Mouse (Mus musculus) forebrain, embryonic 16.5 days (tissue): Measurements from ENCODE around the gene Larp1b. TPM values are rescaled to one million over a fixed set of nuclear protein-coding genes. Genes with fewer than 3 reads are reported as not detected.

Experiments used
- ATAC-seq: fragments of 200-750 bp; cut with Nextera tagmentation; 2 replicates; pipeline ENCODE4 v1.8.0; 2017; ENCODE audit warnings: mild to moderate bottlenecking, moderate library complexity
- H3K27ac ChIP-seq: fragments of 300-500 bp; sonication (generic); 2 replicates; pipeline ENCODE4 v1.5.1; 2014; ENCODE audit warnings: low read length, control low read depth
- H3K27me3 ChIP-seq: fragments of 300-500 bp; sonication (generic); replicated peaks from 2 replicates; pipeline ENCODE4 v1.6.1; 2014; ENCODE audit warnings: low read length; ENCODE audit not compliant: control insufficient read depth, insufficient read depth
- H3K36me3 ChIP-seq: fragments of 300-500 bp; sonication (generic); 2 replicates; pipeline ENCODE4 v1.6.1; 2014; ENCODE audit not compliant: control insufficient read depth, insufficient read depth
- H3K4me1 ChIP-seq: fragments of 300-500 bp; sonication (generic); replicated peaks from 2 replicates; pipeline ENCODE4 v1.6.1; 2014; ENCODE audit warnings: low read length; ENCODE audit not compliant: control insufficient read depth, insufficient read depth
- H3K4me2 ChIP-seq: fragments of 300-500 bp; sonication (generic); 2 replicates; pipeline ENCODE4 v1.6.1; 2014; ENCODE audit warnings: mild to moderate bottlenecking, low read length, control low read depth
- H3K4me3 ChIP-seq: fragments of 300-500 bp; sonication (generic); replicated peaks from 2 replicates; pipeline ENCODE4 v1.5.1; 2014; ENCODE audit warnings: mild to moderate bottlenecking, low read length, control low read depth
- H3K9ac ChIP-seq: fragments of 300-500 bp; sonication (generic); replicated peaks from 2 replicates; pipeline ENCODE4 v1.6.1; 2014; ENCODE audit warnings: low read depth, low read length, control low read depth
- H3K9me3 ChIP-seq: fragments of 300-500 bp; sonication (generic); 2 replicates; pipeline ENCODE4 v1.6.1; 2016; ENCODE audit warnings: low read length; ENCODE audit not compliant: control insufficient read depth
- WGBS: fragments of 180-500 bp; shearing (Covaris S2); extraction: QIAGEN DNeasy Blood & Tissue Kit; methylation state at CpG from one replicate; pipeline ENCODE4 v1.1.7; 2014; 5-methylcytosine and 5-hydroxymethylcytosine counted together
- polyA plus RNA-seq: library from polyadenylated mRNA; unstranded; fragments of >200 nt; fragmentation: Nextera tagmentation; extraction: Ambion mirVana; gene quantifications from 2 replicates; pipeline ENCODE4 v1.2.1, GENCODE M21; 2015

The Larp1b gene
- polyA plus RNA-seq, 1 experiment from 2014 or later, result 3.3 TPM

DNA sequence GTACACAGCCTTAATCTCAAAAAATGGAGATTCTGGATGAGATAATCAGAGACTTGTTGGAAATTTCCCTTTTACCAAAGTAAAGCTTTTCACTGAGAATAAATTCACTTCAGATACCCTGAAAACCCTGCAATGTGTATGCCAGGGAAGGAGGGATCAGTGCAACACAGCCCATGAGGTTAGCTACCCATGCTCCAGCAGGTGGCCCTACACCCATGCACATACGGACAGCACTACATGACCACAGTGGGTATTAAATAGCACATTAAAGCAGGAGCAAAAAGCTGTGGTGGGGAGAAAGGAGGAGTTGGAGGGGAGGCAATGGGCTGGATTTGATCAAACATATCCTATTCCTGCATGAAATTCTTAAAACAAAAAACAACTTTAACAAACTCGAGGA, 120.9 kb downstream of the Larp1b start:
- 64% methylated on average over 2 of the region's 2 CpGs for WGBS
- H3K36me3 ChIP-seq, result peaks cover 5% of the 10 kb centered on the region
- no peak overlapping the region for H3K4me3 ChIP-seq
- H3K4me1 ChIP-seq, result 0 out of 2 replicates have a peak, but pooled peaks cover 3% of the 10 kb centered on the region
- H3K4me2 ChIP-seq, result no peak overlapping the region
- no peaks in the 10 kb centered on the region for H3K9me3 ChIP-seq
- no peak overlapping the region for H3K27ac ChIP-seq
- H3K27me3 ChIP-seq, result no peaks in the 10 kb centered on the region
- ATAC-seq, result peak; percentile 57; the same call in 1 of the 2 replicates
- no peak overlapping the region for H3K9ac ChIP-seq

DNA sequence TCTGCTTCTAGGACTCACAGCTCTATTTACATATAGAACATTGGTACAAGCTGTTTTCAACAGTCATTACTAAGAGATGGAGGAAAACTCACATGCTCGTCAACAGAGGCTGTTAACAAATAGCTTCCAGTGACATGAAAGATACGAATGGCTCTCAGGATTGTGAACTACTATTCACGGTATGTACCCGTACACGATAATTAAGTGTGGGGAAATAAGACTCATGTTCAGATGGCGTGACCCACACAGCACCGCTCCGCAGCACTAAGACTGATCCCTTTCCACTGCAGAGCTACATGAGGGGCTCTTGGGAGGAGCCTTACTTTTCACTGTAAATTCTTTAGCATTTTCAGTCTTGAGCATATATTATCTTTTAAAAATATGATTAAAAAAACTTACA, 125.7 kb downstream of the Larp1b start:
- Histone ChIP-seq H3K27ac (no peak overlapping the region), H3K9me3 (no peaks in the 10 kb centered on the region), H3K4me2 (no peak overlapping the region), H3K4me3 (no peak overlapping the region), H3K36me3 (no peaks in the 10 kb centered on the region), H3K4me1 (0 out of 2 replicates have a peak, but pooled peaks cover 2% of the 10 kb centered on the region), H3K9ac (no peak overlapping the region), H3K27me3 (no peaks in the 10 kb centered on the region)
- 72% methylated on average over 8 of the region's 8 CpGs for WGBS
- no peak for ATAC-seq

DNA sequence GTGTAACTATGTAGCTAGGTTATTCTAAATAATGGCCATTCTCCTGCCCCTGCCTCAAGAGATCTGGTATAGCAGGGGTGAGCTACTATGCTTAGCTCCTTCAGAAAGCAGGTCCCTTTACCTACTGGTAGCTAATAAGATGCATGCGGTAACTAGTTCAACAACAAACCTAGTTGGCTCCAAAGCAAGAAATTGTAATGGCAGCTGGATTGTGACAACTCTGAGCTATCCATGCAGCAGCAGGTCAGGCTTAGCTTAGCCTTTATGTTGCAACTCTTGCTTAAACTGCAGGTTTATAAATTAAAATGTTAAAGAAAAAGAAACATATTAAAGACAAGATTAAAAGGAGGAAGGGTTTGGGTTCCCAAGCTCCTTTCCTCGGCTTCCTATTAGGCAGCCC, 129.0 kb downstream of the Larp1b start:
- Histone ChIP-seq H3K4me1 (peaks cover 12% of the 10 kb centered on the region), H3K36me3 (no peaks in the 10 kb centered on the region), H3K9me3 (no peaks in the 10 kb centered on the region), H3K9ac (no peak overlapping the region), H3K27me3 (no peaks in the 10 kb centered on the region), H3K4me2 (no peak overlapping the region), H3K27ac (no peak overlapping the region), H3K4me3 (no peak overlapping the region)
- no peak for ATAC-seq
- WGBS, result 97% methylated on average over 2 of the region's 2 CpGs

DNA sequence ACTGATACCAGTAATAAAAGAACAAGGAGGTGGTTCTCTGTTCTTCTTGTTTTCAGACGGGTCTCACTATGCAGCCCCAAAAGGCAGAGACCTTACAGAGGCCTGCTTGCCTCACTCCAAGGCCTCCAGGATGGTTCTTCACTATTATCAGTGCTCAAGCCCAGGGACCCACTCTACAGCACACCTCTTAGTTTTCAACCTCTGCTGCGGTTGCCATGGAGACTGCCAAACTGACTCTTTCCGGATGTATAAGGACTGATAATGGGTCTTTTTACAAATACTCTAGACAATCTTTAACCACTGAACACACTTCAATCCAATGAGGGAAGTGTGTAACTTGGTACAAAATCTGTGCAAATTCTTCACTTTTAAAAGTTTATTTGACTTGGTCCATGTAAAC, 131.1 kb downstream of the Larp1b start:
- no peaks in the 10 kb centered on the region for H3K27me3 ChIP-seq
- no peaks in the 10 kb centered on the region for H3K36me3 ChIP-seq
- no peaks in the 10 kb centered on the region for H3K9me3 ChIP-seq
- H3K9ac ChIP-seq, result no peak overlapping the region
- no peak overlapping the region for H3K4me3 ChIP-seq
- 32% methylated on average over 3 of the region's 3 CpGs for WGBS
- H3K27ac ChIP-seq, result no peak overlapping the region
- H3K4me2 ChIP-seq, result peak overlapping the region; percentile 94
- ATAC-seq, result no peak
- H3K4me1 ChIP-seq, result peaks cover 15% of the 10 kb centered on the region

- Histone ChIP-seq H3K4me3 (peak overlapping the region; percentile 75), H3K36me3 (no peaks in the 10 kb centered on the region), H3K9me3 (no peaks in the 10 kb centered on the region), H3K27me3 (no peaks in the 10 kb centered on the region), H3K4me1 (peaks cover 15% of the 10 kb centered on the region), H3K4me2 (peak overlapping the region; percentile 94), H3K9ac (peak overlapping the region; percentile 77), H3K27ac (no peak overlapping the region)
- 2% methylated on average over 23 of the region's 23 CpGs for WGBS
- no peak for ATAC-seq
Observed at GRCm38 (mm10) chr3:41081474-41082301, 132.1 kb downstream of the Larp1b start.

DNA sequence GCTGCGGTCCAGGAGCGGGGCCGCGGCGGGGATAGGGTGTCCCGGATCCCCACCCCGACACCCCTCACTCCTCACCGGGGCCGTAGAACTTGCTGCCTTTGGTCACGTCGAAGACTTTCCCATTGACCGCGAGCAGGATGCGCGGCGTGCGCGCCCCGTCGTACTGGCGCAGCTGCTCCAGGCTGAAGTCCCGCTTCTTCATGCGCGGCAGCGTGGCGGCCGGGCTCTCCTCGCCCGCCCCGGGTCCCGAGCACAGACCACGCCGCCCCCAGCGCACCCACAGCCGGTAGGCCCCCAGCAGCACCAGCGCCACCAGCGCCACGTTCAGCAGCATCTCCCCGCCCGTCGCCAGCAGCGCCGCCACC, 132.9 kb downstream of the Larp1b start:
- under 1% methylated on average over 41 of the region's 43 CpGs for WGBS

DNA sequence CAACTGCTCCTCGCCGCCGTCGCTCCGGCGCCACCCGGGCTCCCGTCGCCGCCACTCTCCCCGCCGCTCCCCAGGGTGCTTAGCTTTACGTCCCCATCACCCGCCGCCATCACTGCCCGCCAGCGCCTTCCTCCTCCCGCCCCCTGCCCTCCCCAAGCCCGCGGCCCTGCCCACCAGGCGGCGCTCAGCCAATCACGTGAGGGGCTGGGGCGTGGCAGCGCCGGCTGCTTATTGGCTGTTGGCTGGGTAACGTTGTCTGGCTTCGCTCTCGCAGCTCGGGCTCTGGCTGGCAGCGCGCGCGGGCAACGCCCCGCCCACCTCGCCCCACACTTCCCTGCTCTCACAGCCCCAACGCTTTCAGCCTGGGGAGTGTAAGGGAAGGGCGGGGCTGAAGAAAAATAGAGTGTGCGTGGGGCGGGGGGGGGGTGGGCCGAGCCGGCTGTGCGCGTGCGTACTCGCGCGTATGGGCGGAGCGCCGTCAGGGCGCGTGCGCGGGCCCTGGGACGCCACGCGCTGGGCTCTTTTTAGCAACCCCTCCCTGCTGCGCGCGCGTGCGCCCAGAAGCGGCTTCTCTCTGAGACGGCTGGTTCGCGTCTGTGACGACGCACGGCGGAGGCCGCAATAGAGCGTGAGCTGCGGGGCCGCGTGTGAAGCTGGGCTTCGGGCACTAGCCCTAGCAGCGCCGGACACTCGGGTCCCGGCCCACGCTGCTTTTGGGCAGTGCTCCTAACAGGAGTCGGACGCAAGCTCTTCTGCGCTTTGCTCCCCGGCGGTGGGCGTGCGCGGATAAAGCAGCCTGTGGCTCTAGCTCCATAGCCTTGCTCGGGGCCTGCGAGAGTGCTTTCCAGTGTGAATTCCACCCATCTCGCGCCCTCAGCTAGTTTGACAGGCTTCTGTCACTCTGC, 133.5 kb downstream of the Larp1b start, which contains the start of gene Pgrmc2:
TSS of gene Pgrmc2 (minus strand) at position 162 of the 905 bp plus-strand sequence.
- Histone ChIP-seq H3K4me1 (peaks cover 15% of the 10 kb centered on the region), H3K4me2 (peak within 1 kb of the TSS; percentile 94), H3K27me3 (no peaks in the 10 kb centered on the region), H3K27ac (peak within 1 kb of the TSS; percentile 93), H3K4me3 (peak within 1 kb of the TSS; percentile 75), H3K9me3 (no peaks in the 10 kb centered on the region), H3K36me3 (no peaks in the 10 kb centered on the region), H3K9ac (peak within 1 kb of the TSS; percentile 77)
- under 1% methylated on average over 68 of the region's 95 CpGs for WGBS
- peak; percentile 98 for ATAC-seq

More for the DNA sequence above, 132.9 kb downstream of the Larp1b start:
- peak overlapping the region; percentile 94 for H3K4me2 ChIP-seq
- peak; percentile 62 for ATAC-seq
- peak overlapping the region; percentile 91 for H3K27ac ChIP-seq
- H3K9ac ChIP-seq, result peak overlapping the region; percentile 77
- no peaks in the 10 kb centered on the region for H3K9me3 ChIP-seq
- no peaks in the 10 kb centered on the region for H3K27me3 ChIP-seq
- no peaks in the 10 kb centered on the region for H3K36me3 ChIP-seq
- H3K4me1 ChIP-seq, result peaks cover 15% of the 10 kb centered on the region
- peak overlapping the region; percentile 75 for H3K4me3 ChIP-seq

- H3K27ac ChIP-seq, result peak overlapping the region; percentile 93
- H3K4me2 ChIP-seq, result peak overlapping the region; percentile 82
- H3K9ac ChIP-seq, result peak overlapping the region; percentile 77
- no peaks in the 10 kb centered on the region for H3K36me3 ChIP-seq
- no peaks in the 10 kb centered on the region for H3K9me3 ChIP-seq
- WGBS, result under 1% methylated on average over 6 of the region's 6 CpGs
- peak overlapping the region; percentile 75 for H3K4me3 ChIP-seq
- ATAC-seq, result peak; percentile 18
- no peaks in the 10 kb centered on the region for H3K27me3 ChIP-seq
- H3K4me1 ChIP-seq, result peaks cover 15% of the 10 kb centered on the region
Observed at GRCm38 (mm10) chr3:41083790-41084112, 134.1 kb downstream of the Larp1b start.

GRCm38 (mm10) chr3:41084421-41084820, 134.8 kb downstream of the Larp1b start:
- Histone ChIP-seq H3K4me3 (no peak overlapping the region), H3K4me2 (no peak overlapping the region), H3K4me1 (peaks cover 15% of the 10 kb centered on the region), H3K27ac (no peak overlapping the region), H3K27me3 (no peaks in the 10 kb centered on the region), H3K9me3 (no peaks in the 10 kb centered on the region), H3K9ac (no peak overlapping the region), H3K36me3 (no peaks in the 10 kb centered on the region)
- no peak for ATAC-seq
- 90% methylated on average over 5 of the region's 5 CpGs for WGBS
